Mouse (Mus musculus) midbrain, embryonic 14.5 days (tissue): ENCODE results near the gene Sema4a. TPM values are rescaled to one million over a fixed set of nuclear protein-coding genes. Genes with fewer than 3 reads are reported as not detected.

Experiments
- ATAC-seq: fragments of 200-750 bp; cut with Nextera tagmentation; 2 replicates; pipeline ENCODE4 v1.8.0; 2017; ENCODE audit warnings: moderate number of reproducible peaks, moderate library complexity; ENCODE audit not compliant: low FRiP score, low TSS enrichment
- DNase-seq: peaks from one replicate; pipeline ENCODE4 v3.0.0-alpha.2; 2015
- H3K27ac ChIP-seq: fragments of 300-500 bp; sonication (generic); replicated peaks from 2 replicates; pipeline ENCODE4 v1.5.1; 2014; ENCODE audit warnings: mild to moderate bottlenecking, low read depth, low read length, moderate library complexity
- H3K27me3 ChIP-seq: fragments of 300-500 bp; sonication (generic); 2 replicates; pipeline ENCODE4 v1.6.1; 2014; ENCODE audit warnings: low read length, control low read depth, mixed read lengths; ENCODE audit not compliant: control insufficient read depth, insufficient read depth
- H3K36me3 ChIP-seq: fragments of 300-500 bp; sonication (generic); 2 replicates; pipeline ENCODE4 v1.6.1; 2014; ENCODE audit warnings: low read length, control low read depth; ENCODE audit not compliant: control insufficient read depth, insufficient read depth
- H3K4me1 ChIP-seq: fragments of 300-500 bp; sonication (generic); 2 replicates; pipeline ENCODE4 v1.6.1; 2014; ENCODE audit warnings: mild to moderate bottlenecking, antibody characterized with exemption, low read length, control low read depth; ENCODE audit not compliant: control insufficient read depth, insufficient read depth
- H3K4me2 ChIP-seq: fragments of 300-500 bp; sonication (generic); 2 replicates; pipeline ENCODE4 v1.6.1; 2014; ENCODE audit warnings: mild to moderate bottlenecking, low read length, moderate library complexity
- H3K4me3 ChIP-seq: fragments of 300-500 bp; sonication (generic); replicated peaks from 2 replicates; pipeline ENCODE4 v1.5.1; 2014; ENCODE audit warnings: low read depth, low read length
- H3K9ac ChIP-seq: fragments of 300-500 bp; sonication (generic); replicated peaks from 2 replicates; pipeline ENCODE4 v1.6.1; 2014; ENCODE audit warnings: mild to moderate bottlenecking, low read length, moderate library complexity
- H3K9me3 ChIP-seq: fragments of 300-500 bp; sonication (generic); 2 replicates; pipeline ENCODE4 v1.6.1; 2016; ENCODE audit warnings: low read length, control low read depth, mixed read lengths; ENCODE audit not compliant: control insufficient read depth
- WGBS: fragments of 180-500 bp; shearing (Covaris S2); extraction: QIAGEN DNeasy Blood & Tissue Kit; methylation state at CpG from one replicate; pipeline ENCODE4 v1.1.7; 2014; 5-methylcytosine and 5-hydroxymethylcytosine counted together
- polyA plus RNA-seq: library from polyadenylated mRNA; unstranded; fragments of >200 nt; fragmentation: Nextera tagmentation; extraction: Ambion mirVana; gene quantifications from 2 replicates; pipeline ENCODE4 v1.2.1, GENCODE M21; 2014

Gene Sema4a
- polyA plus RNA-seq, 1 experiment from 2014 or later = 28.8 TPM

- peak overlapping the region; percentile 6; the same call in 1 of the 2 replicates for H3K4me2 ChIP-seq
- 32% methylated on average over 9 of the region's 9 CpGs for WGBS
- ATAC-seq = no peak
- no peak overlapping the region for H3K4me3 ChIP-seq
- peak overlapping the region; percentile 14; the same call in 1 of the 2 replicates for H3K9ac ChIP-seq
- peaks cover 43% of the 10 kb centered on the region for H3K36me3 ChIP-seq
- peak; percentile 25 for DNase-seq
- peaks cover 12% of the 10 kb centered on the region for H3K4me1 ChIP-seq
- H3K9me3 ChIP-seq = no peaks in the 10 kb centered on the region
- no peaks in the 10 kb centered on the region for H3K27me3 ChIP-seq
- no peak overlapping the region for H3K27ac ChIP-seq
Measured at GRCm38 (mm10) chr3:88422020-88422720, 38.8 kb downstream of the Sema4a start.

GRCm38 (mm10) chr3:88420771-88421170, 40.2 kb downstream of the Sema4a start:
- 96% methylated on average over 19 of the region's 19 CpGs for WGBS
- H3K4me3 ChIP-seq = no peak overlapping the region
- no peak overlapping the region for H3K4me2 ChIP-seq
- ATAC-seq (no peak), DNase-seq (no peak)
- no peak overlapping the region for H3K9ac ChIP-seq
- H3K9me3 ChIP-seq = no peaks in the 10 kb centered on the region
- peaks cover 12% of the 10 kb centered on the region for H3K4me1 ChIP-seq
- no peak overlapping the region for H3K27ac ChIP-seq
- H3K27me3 ChIP-seq = no peaks in the 10 kb centered on the region
- peaks cover 56% of the 10 kb centered on the region for H3K36me3 ChIP-seq

GRCm38 (mm10) chr3:88418016-88418415, 43.0 kb downstream of the Sema4a start:
- peaks cover 76% of the 10 kb centered on the region for H3K36me3 ChIP-seq
- 87% methylated on average over 6 of the region's 6 CpGs for WGBS
- DNase-seq (no peak), ATAC-seq (no peak)
- no peak overlapping the region for H3K9ac ChIP-seq
- H3K4me2 ChIP-seq = no peak overlapping the region
- H3K27ac ChIP-seq = no peak overlapping the region
- H3K9me3 ChIP-seq = no peaks in the 10 kb centered on the region
- H3K27me3 ChIP-seq = no peaks in the 10 kb centered on the region
- H3K4me1 ChIP-seq = no peaks in the 10 kb centered on the region; the same call in 1 of the 2 replicates
- H3K4me3 ChIP-seq = no peak overlapping the region

GRCm38 (mm10) chr3:88415668-88416067, 45.3 kb downstream of the Sema4a start:
- Histone ChIP-seq H3K27ac (no peak overlapping the region), H3K27me3 (no peaks in the 10 kb centered on the region), H3K9me3 (no peaks in the 10 kb centered on the region), H3K4me3 (no peak overlapping the region), H3K4me1 (peaks cover 3% of the 10 kb centered on the region; the same call in 1 of the 2 replicates), H3K4me2 (no peak overlapping the region), H3K36me3 (peaks cover 83% of the 10 kb centered on the region), H3K9ac (no peak overlapping the region)
- no peak for DNase-seq
- ATAC-seq = no peak
- 92% methylated on average over 4 of the region's 4 CpGs for WGBS

- Histone ChIP-seq H3K27me3 (no peaks in the 10 kb centered on the region), H3K4me2 (no peak overlapping the region), H3K36me3 (peaks cover 53% of the 10 kb centered on the region), H3K9ac (no peak overlapping the region), H3K9me3 (no peaks in the 10 kb centered on the region), H3K4me3 (no peak overlapping the region), H3K27ac (no peak overlapping the region), H3K4me1 (peaks cover 14% of the 10 kb centered on the region; the same call in 1 of the 2 replicates)
- 90% methylated on average over 11 of the region's 11 CpGs for WGBS
- ATAC-seq = no peak
- no peak for DNase-seq
Measured at GRCm38 (mm10) chr3:88412636-88413035, 48.3 kb downstream of the Sema4a start.

- Histone ChIP-seq H3K36me3 (peaks cover 44% of the 10 kb centered on the region), H3K4me3 (no peak overlapping the region), H3K27me3 (no peaks in the 10 kb centered on the region), H3K9me3 (no peaks in the 10 kb centered on the region), H3K4me2 (no peak overlapping the region), H3K4me1 (peaks cover 14% of the 10 kb centered on the region; the same call in 1 of the 2 replicates), H3K27ac (no peak overlapping the region), H3K9ac (no peak overlapping the region)
- ATAC-seq = no peak
- whole genome bisulfite sequencing = 93% methylated on average over 4 of the region's 4 CpGs
- DNase-seq = no peak
Measured at GRCm38 (mm10) chr3:88411681-88412080, 49.3 kb downstream of the Sema4a start.

GRCm38 (mm10) chr3:88410645-88411031, 50.3 kb downstream of the Sema4a start:
- peaks cover 14% of the 10 kb centered on the region; the same call in 1 of the 2 replicates for H3K4me1 ChIP-seq
- H3K9ac ChIP-seq = peak overlapping the region; percentile 68
- ATAC-seq (no peak), DNase-seq (no peak)
- peak overlapping the region; percentile 57 for H3K4me3 ChIP-seq
- H3K9me3 ChIP-seq = no peaks in the 10 kb centered on the region
- H3K4me2 ChIP-seq = peak overlapping the region; percentile 72
- no peak overlapping the region for H3K27ac ChIP-seq
- H3K36me3 ChIP-seq = peaks cover 33% of the 10 kb centered on the region
- H3K27me3 ChIP-seq = no peaks in the 10 kb centered on the region
- 31% methylated on average over 7 of the region's 7 CpGs for WGBS

- ATAC-seq = peak; percentile 91
- under 1% methylated on average over 54 of the region's 54 CpGs for WGBS
Measured at GRCm38 (mm10) chr3:88409741-88410644, 51.0 kb downstream of the Sema4a start, which contains the start of gene Pmf1. Gene Pmf1 (minus strand): TSS chr3:88410331.

More at GRCm38 (mm10) chr3:88409741-88410644, 51.0 kb downstream of the Sema4a start, which contains the start of gene Pmf1:
- DNase-seq = peak; percentile 92
- H3K36me3 ChIP-seq = peaks cover 27% of the 10 kb centered on the region
- no peaks in the 10 kb centered on the region for H3K9me3 ChIP-seq
- H3K4me2 ChIP-seq = peak within 1 kb of the TSS; percentile 72
- H3K9ac ChIP-seq = peak within 1 kb of the TSS; percentile 68
- H3K27ac ChIP-seq = peak within 1 kb of the TSS; percentile 82
- H3K4me3 ChIP-seq = peak within 1 kb of the TSS; percentile 57
- H3K4me1 ChIP-seq = peaks cover 14% of the 10 kb centered on the region; the same call in 1 of the 2 replicates
- H3K27me3 ChIP-seq = no peaks in the 10 kb centered on the region
